Mouse (Mus musculus) G1E (cell line): ENCODE data around the gene Prss43. TPM values are rescaled to one million over a fixed set of nuclear protein-coding genes. Genes with fewer than 3 reads are reported as not detected.

ENCODE experiments used
- ATAC-seq: 2 replicates; pipeline ENCODE4 v1.8.0; 2016; ENCODE audit warnings: mild to moderate bottlenecking; ENCODE audit not compliant: insufficient number of reproducible peaks, poor library complexity, low FRiP score, severe bottlenecking; ENCODE audit errors: extremely low read depth
- DNase-seq: peaks from one replicate; pipeline ENCODE4 v3.0.0; 2012; ENCODE audit warnings: low spot score
- H3K27me3 ChIP-seq: 2 replicates; pipeline ENCODE4 v1.6.1; 2012; ENCODE audit warnings: mild to moderate bottlenecking, low read length, inconsistent platforms; ENCODE audit not compliant: insufficient read depth
- H3K36me3 ChIP-seq: replicated peaks from 2 replicates; pipeline ENCODE3; 2012; ENCODE audit warnings: mild to moderate bottlenecking, inconsistent platforms
- H3K4me1 ChIP-seq: 2 replicates; pipeline ENCODE4 v1.6.1; 2012; ENCODE audit warnings: low read depth, low read length, inconsistent platforms, mixed read lengths; ENCODE audit not compliant: insufficient read depth
- H3K4me3 ChIP-seq: 2 replicates; pipeline ENCODE4 v1.5.1; 2012; ENCODE audit warnings: low read depth, mild to moderate bottlenecking, inconsistent platforms, low read length, moderate library complexity, mixed read lengths
- H3K9me3 ChIP-seq: replicated peaks from 2 replicates; pipeline ENCODE4 v1.6.1; 2012; ENCODE audit warnings: inconsistent platforms
- CTCF ChIP-seq: IDR thresholded peaks from 2 replicates; pipeline ENCODE4 v1.5.1; 2012; ENCODE audit warnings: low read depth, low read length, inconsistent platforms, mixed read lengths
- GATA1 ChIP-seq: IDR thresholded peaks from 2 replicates; pipeline ENCODE4 v1.6.1; 2012; ENCODE audit warnings: borderline replicate concordance, low read length, inconsistent platforms, mixed read lengths
- GATA2 ChIP-seq: IDR thresholded peaks from 2 replicates; pipeline ENCODE4 v1.6.1; 2012; ENCODE audit warnings: low read depth, low read length, inconsistent platforms, borderline replicate concordance
- POLR2AphosphoS5 ChIP-seq: IDR thresholded peaks from 2 replicates; pipeline ENCODE4 v1.6.1; 2012; ENCODE audit warnings: low read depth, low read length, inconsistent platforms; ENCODE audit not compliant: insufficient replicate concordance
- TAL1 ChIP-seq: conservative IDR thresholded peaks from 2 replicates; pipeline ENCODE4 v1.6.1; 2012; ENCODE audit warnings: low read depth, low read length, inconsistent platforms, mixed read lengths
- polyA plus RNA-seq: library from polyadenylated mRNA; stranded (reverse); fragments of >175 nt; gene quantifications from 2 replicates; pipeline ENCODE4 v1.2.3, GENCODE M21; 2012
- total RNA-seq, 2 experiments: library from RNA; stranded (forward) in 1 of 2; stranded (reverse) in 1 of 2; fragments of 200-1000 nt in 1 of 2; fragments of >200 nt in 1 of 2; fragmentation: Nextera tagmentation in 1 of 2; gene quantifications; 2 replicates each; pipeline ENCODE4 v1.2.3; 2014 to 2017

The Prss43 gene
- total and polyA plus RNA-seq, 3 experiments: 0.05 TPM; not detected in 2

DNA sequence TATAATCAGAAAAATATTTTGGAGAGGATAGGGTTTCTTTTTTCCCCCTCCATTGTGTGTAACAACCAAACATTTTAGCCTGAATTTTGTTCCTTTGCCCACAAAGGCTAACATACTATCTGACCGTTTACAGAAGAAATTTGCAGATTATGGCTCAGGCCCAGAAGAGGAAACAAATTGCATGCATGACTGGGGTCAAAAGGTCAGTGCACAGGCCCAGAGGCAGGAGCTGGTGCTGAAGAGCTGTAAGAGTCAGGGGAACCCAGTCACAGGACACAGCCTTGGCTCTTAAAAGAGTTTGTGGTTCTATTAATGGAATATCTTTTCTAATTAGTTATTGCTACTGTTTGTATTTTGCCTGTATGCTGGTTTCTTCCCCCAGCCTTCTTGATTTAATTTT lies 42.9 kb upstream of the Prss43 start:
- H3K36me3 ChIP-seq: no peaks in the 10 kb centered on the region
- DNase-seq: no peak
- ATAC-seq: no peak
- peaks cover 2% of the 10 kb centered on the region; the same call in 1 of the 2 replicates for H3K9me3 ChIP-seq
- H3K27me3 ChIP-seq: peaks cover 37% of the 10 kb centered on the region
- peaks cover 7% of the 10 kb centered on the region; the same call in 1 of the 2 replicates for H3K4me1 ChIP-seq
- no peak for TF ChIP-seq GATA1
- no peak for TF ChIP-seq POLR2AphosphoS5
- no peak for TF ChIP-seq GATA2
- TF ChIP-seq CTCF: no peak
- no peak for TF ChIP-seq TAL1
- no peak overlapping the region for H3K4me3 ChIP-seq

DNA sequence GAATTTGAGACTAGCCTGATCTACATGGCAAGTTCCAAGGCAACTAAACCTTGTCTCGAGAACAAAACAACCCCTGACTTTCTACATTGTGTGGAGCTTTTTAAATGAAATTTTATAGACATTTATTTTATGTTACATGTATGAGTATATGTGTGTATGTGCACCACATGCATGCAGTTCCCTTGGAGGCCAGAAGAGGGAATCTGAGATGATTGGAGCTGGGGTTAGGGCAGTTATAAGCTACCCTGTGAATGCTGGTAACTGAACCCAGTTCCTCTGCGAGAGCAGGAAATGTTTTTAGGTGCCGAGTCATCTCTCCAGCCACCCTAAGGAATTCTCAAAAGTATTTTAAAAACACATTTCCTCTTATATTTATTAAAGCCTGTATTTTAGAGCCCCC lies 38.3 kb upstream of the Prss43 start:
- no peak for ATAC-seq

DNA sequence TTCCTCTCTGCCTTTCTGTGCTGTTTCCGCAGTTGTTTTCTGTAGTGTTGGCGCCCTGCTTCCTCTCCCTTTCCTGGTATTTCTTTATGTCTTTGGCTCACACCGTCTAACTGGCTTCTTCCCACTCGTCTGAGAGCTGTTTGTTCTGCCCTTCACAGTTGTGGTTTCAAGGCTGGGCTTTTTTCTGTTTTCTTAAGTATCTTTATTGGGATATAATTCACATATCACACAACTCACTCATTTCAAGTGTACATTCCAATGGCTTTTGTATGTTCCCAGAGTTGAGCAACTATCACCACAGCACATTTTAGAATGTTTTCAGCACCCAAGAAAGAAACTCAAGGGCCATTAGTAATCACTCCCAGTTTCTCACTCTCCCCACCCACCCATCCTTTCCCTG lies 36.0 kb upstream of the Prss43 start:
- no peak for DNase-seq
- Histone ChIP-seq H3K9me3 (peaks cover 2% of the 10 kb centered on the region; the same call in 1 of the 2 replicates), H3K4me1 (no peaks in the 10 kb centered on the region), H3K27me3 (no peaks in the 10 kb centered on the region), H3K36me3 (peaks cover 6% of the 10 kb centered on the region), H3K4me3 (no peak overlapping the region)
- TF ChIP-seq TAL1 (no peak), POLR2AphosphoS5 (no peak), CTCF (no peak), GATA1 (no peak), GATA2 (no peak)
- no peak for ATAC-seq

More for the DNA sequence above, 38.3 kb upstream of the Prss43 start:
- TF ChIP-seq POLR2AphosphoS5 (no peak), GATA2 (no peak), CTCF (no peak), TAL1 (no peak), GATA1 (no peak)
- Histone ChIP-seq H3K4me1 (no peaks in the 10 kb centered on the region), H3K27me3 (peaks cover 3% of the 10 kb centered on the region; the same call in 1 of the 2 replicates), H3K36me3 (peaks cover 1% of the 10 kb centered on the region), H3K9me3 (peaks cover 2% of the 10 kb centered on the region; the same call in 1 of the 2 replicates), H3K4me3 (no peak overlapping the region)
- no peak for DNase-seq

DNA sequence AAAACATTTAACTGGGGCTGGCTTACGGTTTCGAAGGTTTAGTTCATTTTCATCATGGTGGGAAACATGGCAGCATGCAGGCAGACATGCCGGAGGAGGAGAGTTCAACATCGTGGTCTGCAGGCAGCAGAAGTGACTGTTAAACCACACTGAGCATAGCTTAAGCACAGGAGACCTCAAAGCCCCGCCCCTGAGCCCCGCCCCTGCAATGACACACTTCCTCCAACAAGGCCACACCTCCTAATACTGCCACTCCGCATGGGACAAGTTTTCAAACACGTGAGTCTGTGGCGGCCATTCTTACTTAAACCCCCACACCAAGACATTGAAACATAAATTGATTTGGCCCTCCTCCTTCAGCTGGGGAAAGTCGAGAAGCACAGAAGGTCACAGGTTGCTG lies 29.5 kb upstream of the Prss43 start:
- DNase-seq (peak; percentile 16), ATAC-seq (no peak)

DNA sequence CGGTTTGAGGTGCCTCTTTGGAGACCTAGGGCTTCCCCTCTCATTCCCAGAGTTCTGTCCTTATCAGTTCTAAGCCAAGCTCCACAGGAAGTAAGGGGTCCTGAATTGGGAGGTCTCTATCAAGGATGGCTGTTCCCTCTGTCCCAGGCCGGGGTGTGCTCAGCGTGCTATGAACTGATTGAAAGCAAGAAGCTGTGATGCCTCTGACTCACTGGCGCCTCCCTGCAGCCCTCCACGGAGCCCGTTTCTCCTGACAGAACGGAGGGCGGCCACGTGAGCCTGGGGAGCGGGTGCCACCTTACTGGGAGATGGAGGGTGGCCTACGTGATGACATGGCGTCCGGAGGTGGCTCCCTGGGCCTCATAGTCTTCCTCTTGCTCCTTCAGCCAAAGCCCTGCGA lies 28.6 kb upstream of the Prss43 start, which contains the start of gene Prss42:
Gene Prss42 (plus strand): TSS at position 301 of the 400 bp plus-strand sequence.
- no peaks in the 10 kb centered on the region for H3K27me3 ChIP-seq
- H3K4me1 ChIP-seq: peaks cover 4% of the 10 kb centered on the region; the same call in 1 of the 2 replicates
- ATAC-seq (no peak), DNase-seq (no peak)
- H3K4me3 ChIP-seq: peak within 1 kb of the TSS; percentile 21; the same call in 1 of the 2 replicates
- TF ChIP-seq GATA1 (no peak), CTCF (no peak), TAL1 (no peak), POLR2AphosphoS5 (no peak), GATA2 (no peak)
- H3K36me3 ChIP-seq: peaks cover 7% of the 10 kb centered on the region
- no peaks in the 10 kb centered on the region for H3K9me3 ChIP-seq

More for the DNA sequence above, 29.5 kb upstream of the Prss43 start:
- Histone ChIP-seq H3K4me3 (peak overlapping the region; percentile 7; the same call in 1 of the 2 replicates), H3K9me3 (no peaks in the 10 kb centered on the region), H3K4me1 (peaks cover 4% of the 10 kb centered on the region; the same call in 1 of the 2 replicates), H3K27me3 (no peaks in the 10 kb centered on the region), H3K36me3 (peaks cover 6% of the 10 kb centered on the region)
- no peak for TF ChIP-seq GATA2
- no peak for TF ChIP-seq TAL1
- TF ChIP-seq POLR2AphosphoS5: no peak
- TF ChIP-seq GATA1: no peak
- TF ChIP-seq CTCF: no peak

DNA sequence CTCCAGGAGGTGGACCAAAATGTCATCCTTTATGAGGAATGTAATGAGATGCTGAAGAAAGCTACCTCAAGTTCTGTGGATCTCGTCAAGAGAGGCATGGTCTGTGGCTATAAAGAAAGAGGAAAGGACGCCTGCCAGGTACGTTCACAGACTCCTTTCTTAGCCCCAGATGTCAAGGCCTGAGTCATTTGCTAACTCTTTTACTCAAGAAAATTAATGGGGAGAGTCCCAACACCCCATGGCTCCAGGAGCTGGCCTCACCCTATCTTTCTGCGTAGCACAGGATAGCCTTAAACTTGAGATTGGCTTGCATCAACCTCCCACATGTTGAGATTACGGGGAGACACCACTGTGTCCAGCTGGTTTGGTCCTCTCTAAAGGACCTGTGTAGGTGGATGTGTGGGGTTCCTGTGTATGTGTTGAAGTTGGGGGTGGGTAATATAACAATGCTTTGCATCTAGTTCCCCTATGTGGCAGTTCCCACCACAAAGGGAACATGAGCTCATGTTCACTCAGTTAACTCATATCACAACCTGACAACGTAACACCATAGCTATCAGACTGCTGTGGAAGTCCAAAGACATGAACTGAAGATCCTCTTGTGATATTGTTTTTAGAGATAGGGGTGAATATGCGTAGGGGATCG lies 25.5 kb upstream of the Prss43 start:
- no peaks in the 10 kb centered on the region for H3K27me3 ChIP-seq
- H3K36me3 ChIP-seq: peaks cover 4% of the 10 kb centered on the region
- H3K4me3 ChIP-seq: no peak overlapping the region
- H3K4me1 ChIP-seq: 0 out of 2 replicates have a peak, but pooled peaks cover 7% of the 10 kb centered on the region
- DNase-seq: no peak
- TF ChIP-seq CTCF (no peak), GATA2 (no peak), POLR2AphosphoS5 (no peak), TAL1 (no peak), GATA1 (no peak)
- no peaks in the 10 kb centered on the region for H3K9me3 ChIP-seq
- ATAC-seq: no peak
